Mouse (Mus musculus) urinary bladder, postnatal 36 days (tissue): ENCODE results near the gene Cirbp.

Source experiments
- DNase-seq, 2 experiments: peaks; one replicate each; pipeline ENCODE4 v3.0.0; 2022; ENCODE audit warnings: low spot score in 2 of 2, mixed read lengths in 1 of 2

Gene Cirbp

DNA sequence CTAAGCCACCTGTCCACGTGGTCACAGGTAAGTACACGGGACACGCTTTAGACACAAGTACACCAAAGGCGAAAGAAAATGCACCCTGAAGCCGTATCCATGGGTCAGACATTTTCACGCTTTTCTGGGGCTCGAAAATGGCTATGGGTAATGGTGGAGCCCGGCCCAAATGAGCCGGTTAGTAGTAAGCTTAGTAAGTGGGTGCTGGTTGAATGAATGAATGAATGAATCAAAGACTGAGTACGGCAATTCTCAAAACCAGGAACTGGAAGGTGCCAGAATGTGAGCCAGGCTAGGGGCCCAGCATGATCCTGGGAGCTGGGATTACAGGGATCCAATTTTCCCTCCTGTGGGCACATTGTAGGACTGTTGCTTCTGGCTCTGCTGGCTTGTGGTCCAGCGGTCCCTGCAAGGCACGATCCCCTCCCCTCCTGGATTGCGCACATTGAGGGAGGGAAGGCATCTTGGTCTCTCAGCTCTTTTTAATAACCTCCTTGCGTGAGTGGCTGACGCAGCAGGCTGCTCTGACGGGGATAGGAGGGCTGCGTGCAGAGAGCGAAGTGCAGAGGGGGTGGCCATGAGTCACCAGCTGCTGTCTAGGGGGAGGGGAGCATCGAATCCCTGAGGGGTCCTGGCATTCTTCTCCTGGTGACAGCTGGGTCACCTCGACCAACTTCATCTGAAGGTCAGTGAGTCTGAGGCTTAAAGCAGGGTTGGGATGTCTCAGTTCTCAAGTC lies at the start of gene Cirbp:
Gene Cirbp, plus strand, starts transcription at position 594 of the 737 bp plus-strand sequence.
- no peak for DNase-seq

DNA sequence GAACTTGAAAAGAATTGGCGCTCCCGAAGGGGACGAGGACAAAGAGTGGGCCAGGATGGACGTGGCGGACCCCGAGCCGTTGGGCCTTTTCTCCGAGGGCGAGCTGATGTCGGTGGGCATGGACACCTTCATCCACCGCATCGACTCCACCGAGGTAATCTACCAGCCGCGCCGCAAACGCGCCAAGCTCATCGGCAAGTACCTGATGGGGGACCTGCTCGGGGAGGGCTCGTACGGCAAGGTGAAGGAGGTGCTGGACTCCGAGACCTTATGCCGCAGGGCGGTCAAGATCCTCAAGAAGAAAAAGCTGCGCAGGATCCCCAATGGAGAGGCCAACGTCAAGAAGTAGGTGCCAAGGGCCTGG lies 49.2 kb upstream of the Cirbp start:
- DNase-seq, result no peak

DNA sequence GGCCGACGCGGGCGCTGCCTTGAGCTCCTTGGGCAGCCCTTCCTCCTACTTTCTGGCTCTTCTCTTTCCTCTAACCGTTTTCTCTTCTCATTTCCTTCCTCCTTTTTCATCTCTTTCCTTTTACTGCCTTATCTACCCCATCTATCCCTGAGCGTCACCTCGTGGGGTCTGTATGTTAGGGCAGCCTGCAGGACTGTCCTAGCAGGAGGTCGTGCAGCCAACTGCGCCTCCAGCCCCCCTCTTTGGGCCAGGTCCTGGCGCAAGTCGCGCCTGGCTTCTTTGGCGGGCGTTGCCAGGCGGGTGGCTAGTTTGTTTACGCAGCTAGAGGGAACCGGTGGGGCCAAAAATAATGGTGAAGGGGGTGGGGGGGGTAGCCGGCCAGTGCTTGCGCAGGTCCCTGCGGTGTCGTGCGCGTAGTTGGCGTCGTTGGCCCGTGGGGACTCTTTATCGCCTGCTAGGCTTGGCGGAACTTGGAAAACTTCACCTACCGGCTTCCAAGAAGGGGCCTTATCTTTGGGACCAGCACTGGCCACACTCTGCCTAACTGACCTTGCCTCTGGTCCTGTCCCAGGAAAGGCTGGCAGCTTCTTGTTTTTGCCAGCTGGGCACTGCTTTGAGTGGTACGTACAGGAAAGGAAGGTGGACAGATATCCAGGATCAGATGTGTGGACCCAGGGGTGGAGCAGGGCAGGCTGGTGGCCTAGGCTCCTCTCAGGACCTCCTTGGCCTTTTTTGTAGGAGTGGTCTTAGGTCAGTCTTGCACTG lies 48.7 kb upstream of the Cirbp start:
- peak in 1 of 2 experiments; percentile 62 for DNase-seq

DNA sequence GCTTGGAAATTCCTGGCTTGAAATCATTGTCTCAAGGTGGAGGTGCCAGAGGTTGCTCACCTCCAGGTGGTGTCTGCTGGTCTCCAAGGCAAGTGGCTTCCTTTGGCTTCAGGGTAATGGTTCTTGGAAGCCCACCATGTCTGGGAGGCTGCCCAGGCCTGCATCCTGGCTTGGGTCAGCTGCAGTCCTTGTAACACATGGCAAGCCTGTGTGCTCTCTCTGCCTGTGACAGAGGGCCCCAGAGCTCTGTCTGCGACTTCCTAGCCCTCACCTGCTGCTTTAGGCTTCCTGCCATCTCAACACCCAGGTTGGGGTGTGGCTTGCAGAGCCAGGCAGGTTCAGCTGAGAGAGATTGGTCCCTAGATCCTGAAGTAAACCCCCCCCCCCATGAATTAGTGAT lies 48.0 kb upstream of the Cirbp start:
- DNase-seq, result no peak

DNA sequence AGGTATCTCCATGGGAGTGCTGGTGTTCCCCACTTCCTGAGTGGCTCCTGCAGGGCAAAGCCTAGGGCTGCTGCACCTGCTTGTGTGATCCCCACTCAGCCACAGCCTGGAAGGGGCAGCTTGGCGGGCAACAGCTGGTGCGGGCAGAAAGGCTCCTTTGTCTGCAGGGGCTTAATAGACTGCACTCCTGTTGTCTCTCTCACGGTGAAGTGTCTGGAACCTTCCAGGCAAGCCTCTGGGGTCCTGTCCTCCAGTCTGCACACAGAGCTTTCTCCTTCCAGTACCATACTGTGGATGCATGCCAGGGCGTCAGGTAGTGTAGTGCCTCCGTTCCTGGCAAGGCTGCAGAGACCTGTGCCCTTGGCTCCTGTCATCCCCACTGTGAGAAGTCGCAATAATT lies 47.2 kb upstream of the Cirbp start:
- no peak for DNase-seq

DNA sequence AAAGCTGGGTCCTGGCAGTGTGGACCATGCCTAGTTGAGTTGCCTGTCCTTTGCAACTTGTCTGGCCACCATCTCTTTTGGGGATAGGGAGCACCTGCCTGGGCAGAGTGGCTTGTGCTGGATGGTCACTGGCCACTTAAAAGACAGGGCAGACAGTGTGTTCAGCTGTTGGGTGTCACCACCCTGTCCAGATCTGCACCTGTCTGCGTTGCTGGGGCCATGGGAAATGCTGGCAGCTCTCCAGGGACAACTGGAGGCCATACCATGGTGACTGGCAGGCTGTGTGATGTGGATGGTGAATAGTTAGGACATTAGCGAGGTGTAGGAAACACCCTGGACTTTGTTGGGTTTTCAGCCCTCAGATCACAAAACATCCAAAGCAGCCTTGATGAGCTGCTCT lies 45.6 kb upstream of the Cirbp start:
- DNase-seq, result no peak

DNA sequence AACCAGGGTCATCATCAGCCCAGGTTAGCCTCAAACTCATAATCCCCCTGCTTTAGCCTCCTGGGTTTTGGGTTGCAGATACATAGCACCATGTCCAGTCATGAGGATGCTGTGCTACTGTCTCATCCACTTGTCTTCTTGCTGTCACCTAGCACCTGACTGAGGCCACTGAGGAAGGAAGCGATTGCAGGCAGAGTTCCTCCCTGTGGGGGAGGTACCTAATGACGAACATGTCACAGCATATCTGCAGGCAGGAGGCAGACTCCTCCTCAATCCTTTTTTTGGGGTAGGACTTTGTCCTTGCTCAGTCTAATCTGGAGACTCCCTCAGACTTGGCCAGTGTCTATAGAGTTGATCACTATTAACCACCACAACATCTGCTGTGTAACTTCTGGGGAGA lies 44.1 kb upstream of the Cirbp start:
- DNase-seq, result no peak

DNA sequence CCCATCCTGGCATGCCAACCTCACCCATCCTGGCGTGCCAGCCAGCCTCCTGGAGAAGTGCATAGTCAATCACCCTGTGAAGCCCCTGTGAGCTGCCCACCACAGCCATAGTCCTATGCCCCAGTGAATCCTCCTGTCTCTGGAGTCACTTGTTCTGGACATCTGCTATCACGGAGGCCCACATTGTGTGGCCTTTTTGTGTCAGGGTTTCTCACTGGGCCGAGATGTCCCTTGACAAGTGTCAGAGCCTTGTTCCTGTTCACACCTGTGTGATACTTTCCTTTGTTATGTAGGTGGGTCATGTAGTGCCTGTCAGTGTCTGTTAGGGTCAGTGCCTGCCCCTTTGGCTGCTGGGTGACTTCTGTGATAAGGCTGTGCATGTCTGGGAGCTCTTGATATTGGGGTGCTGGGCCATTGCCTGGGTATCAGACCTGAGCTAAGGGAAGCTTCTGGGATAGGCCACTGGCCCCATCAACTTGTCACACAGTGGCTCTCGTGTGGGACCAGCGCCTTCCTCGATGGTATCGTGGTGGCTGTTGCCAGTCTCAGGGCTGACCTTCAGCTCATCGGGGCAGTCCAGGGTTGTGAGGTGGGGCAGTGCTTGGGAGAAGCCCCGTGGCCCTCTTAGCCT lies 41.7 kb upstream of the Cirbp start:
- DNase-seq, result no peak

DNA sequence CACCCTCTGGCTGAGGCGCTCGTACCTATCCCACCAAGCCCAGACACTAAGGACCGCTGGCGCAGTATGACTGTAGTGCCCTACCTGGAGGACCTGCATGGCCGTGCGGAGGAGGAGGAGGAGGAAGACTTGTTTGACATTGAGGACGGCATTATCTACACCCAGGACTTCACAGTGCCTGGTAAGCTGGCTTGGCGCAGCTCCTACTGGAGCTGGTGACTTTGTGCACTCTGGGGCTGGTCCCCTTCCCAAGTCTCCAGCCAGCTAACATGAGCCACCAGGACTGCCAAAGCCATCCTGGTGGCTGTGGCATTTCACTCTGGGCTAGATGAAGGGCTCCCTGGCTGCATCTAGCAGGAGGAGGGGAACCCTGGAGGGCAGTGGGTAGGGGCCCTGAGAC lies 37.9 kb upstream of the Cirbp start:
- no peak for DNase-seq

DNA sequence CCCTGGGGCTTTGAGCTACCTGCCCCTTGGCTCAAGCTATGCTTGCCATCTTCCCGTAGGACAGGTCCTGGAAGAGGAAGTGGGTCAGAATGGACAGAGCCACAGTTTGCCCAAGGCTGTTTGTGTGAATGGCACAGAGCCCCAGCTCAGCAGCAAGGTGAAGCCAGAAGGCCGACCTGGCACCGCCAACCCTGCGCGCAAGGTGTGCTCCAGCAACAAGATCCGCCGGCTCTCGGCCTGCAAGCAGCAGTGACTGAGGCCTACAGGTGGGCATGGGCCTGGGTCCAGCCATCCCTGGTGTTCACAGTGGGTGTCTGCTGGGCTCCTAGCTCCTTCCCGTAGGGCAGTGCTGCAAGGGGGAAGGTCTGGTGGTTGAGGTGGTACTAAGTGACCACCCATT lies 35.9 kb upstream of the Cirbp start:
- no peak for DNase-seq

DNA sequence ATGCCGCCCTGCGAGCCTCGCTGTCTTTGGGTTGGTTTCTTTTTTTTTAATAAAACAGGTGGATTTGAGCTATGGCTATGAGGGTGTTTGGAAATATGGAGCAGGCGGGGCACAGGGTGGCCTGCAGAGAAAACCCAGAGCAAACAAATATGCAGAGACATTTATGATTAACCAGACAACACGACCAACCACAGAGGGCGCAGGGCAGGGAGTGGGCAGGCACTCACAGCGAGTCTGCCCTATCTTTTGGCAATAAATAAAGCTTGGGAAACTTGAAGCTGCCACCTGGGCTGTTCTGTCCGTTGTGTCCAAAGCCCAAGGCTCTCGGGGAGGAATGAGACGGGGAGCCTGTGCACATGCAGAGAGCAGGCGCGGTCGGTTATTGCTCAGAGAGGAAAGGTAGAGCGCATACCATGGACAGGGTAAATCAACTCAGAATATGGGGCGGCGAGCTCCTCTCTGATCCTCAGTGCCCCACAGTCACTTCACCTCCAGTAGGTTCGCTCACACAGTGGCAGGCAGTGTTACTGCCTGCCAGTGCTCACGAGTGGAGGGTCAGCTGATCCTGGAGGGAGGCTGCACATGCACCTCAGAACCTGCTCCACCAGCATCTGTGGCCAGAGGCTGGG lies 35.3 kb upstream of the Cirbp start:
- peak in 1 of 2 experiments; percentile 44 for DNase-seq

DNA sequence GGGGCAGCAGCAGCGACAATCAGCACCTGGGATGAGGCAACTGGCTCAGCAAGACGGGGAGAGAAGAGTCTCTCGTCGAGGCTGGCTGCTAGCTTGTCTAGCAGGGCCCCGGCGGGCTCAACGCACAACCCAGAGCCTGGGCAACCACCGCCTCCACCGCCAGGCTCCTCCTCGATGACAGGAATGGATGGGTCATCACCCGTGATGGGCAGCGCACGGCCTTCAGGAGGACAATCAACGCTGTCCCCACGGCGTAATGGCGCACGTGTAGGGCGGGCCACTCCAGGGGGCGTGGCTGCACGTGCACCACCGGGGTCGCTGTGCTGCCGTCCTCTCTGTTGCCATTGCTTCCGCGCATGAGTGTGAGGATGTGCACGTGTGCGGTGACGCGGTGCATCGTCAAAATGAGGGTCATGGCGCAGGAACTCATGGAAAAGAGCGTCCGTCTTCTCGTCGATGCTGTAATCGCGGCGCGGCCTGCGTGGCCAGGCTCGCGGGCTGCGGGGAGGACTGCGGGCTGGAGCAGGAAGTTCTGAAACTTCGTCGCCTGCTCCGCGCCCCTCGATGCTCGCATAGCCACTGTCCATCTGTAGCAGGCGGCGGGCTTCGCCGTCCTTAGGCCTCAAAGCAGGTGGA lies 34.4 kb upstream of the Cirbp start:
- DNase-seq, result no peak

DNA sequence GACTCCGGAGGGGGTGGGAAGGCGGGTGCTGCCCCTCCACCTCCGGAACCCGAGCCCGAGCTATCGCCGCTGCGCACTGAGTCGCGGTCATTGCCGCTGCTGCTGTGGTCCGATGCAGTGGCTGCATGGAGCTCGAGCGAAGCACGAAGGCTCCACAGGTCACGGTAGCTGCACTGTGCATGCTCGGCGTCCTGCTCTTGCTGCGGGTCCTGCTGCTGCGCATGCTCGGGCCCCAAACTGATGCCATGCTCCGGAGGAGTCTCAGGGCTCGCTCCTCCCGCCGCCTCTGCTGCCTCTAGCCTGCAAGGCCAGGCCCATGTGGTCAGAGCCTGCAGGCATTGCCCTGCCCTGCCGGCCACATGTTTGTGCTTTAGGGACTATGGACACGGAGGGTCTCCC lies 33.8 kb upstream of the Cirbp start:
- no peak for DNase-seq

DNA sequence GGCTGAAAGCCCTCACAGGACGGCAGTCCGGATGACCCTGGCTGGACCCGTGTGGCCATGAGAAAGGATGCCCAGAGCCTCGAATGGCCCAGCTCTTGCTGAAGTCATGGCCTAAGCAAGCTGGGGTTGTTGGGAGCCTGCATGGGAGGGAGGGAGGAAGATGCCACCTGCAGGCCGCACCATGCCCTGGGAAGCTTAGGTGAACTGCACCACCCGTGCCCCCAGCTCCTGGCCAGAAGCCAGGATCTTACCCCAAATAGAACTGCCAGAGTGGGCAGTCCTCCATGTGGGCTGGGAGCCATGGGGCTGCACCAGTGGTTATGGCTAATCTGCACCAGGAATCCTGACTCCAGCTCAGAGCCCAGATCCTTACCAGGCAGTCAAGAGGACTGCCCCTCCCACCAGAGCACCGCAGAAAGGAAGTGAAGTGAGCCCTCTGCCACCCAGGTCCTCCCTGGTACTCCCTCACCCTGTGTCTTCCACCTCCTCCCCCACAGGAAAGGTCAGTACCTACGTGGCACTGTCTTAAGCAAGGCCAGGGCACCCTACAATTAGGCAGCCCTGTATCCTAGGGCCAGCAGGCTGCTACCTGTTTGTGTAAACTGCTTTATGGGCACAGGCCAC lies 32.4 kb upstream of the Cirbp start:
- no peak for DNase-seq

DNA sequence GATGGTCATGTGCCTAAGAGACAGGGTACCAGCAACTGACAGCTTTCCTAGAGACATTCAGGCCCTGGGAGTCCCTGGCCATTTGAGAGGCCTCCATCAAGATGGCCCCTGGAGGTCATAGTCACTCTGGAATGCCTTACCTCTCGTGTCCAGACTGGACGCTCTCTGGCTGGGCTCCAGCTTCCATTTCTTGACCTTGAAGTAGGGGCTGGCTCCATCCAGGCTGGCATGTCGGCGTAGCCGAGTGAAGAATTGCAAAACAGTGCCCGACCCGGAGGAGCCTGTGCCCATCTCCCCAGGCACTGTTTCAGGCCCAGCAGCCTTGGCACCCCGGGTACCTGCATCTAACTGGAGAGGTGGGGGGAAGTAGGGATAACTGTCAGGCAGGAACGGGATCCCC lies 31.4 kb upstream of the Cirbp start:
- DNase-seq, result no peak

DNA sequence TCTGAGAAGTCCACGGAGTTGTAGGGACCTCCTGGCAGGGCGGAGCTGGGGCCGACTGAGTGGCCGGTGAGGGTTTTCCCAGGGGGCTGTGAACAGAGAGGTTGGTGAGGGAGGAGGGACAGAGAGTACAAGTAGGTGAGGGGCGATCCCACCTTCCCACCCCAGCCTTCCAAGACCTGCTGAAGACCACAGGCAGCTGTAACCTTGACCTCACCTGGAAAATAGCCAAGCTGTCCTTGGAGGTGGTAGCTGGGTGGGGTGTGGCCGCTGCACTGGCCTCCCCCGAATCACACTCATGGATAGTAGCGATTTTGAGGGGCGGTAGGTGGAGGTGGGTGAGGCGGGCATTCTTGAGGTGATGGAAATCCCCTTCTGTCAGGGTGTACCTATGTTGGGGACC lies 30.6 kb upstream of the Cirbp start:
- DNase-seq, result no peak

DNA sequence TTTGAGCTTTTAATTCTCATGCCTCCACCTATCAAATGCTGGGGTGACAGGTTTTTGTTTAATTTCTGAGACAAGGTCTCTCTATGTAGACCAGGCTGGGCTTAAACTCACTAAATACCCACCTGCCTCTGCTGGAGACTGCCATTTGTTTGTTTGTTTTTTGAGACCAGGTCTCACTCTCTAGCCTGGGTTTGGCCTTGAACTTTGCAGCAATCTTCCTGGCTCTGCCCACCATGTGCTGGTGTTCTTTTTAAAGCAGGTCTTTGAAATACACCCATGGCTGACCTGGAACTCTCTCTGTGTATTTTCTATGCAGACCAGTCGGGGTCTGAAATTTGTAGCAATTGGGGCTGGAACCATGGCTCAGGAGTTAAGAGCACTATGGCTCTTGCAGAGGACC lies 30.1 kb upstream of the Cirbp start:
- DNase-seq, result no peak

DNA sequence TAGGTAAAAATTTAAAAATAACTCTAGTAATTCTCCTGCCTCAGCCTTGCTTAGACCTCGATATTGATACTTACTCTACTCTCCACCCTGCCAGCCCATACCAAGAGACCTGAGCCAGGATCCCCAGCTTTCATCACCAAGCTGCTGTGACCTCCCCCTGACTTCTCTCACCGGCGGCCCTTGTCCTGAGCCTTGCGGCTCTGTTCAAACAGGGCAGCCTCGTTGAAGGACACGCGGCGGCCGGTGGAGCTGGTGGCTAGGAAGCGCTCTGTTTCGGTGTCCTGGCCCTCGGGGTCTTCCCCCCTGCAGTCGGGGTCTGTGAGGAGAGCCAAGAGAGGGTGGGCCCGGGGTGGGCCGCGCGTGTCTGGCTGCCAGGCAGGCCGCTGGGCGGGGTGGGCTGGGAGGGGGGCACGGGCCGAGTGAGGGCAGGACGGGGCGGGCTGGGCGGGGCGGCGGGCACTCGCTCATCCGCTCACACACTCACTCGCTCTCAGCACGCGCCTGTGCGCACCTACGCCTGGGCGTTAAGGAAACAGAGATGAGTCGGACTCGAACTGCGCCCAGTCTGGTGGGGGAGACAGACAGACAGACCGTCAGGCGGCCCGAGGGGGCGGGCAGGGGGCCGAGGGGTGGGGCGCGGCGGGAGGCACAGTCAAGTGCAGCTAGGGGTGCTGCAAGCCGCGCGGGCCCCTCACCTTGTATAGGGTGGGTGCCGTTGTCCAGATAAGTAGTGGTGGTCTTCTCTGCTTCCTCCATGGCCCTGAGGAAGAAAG lies 29.4 kb upstream of the Cirbp start:
- no peak for DNase-seq

DNA sequence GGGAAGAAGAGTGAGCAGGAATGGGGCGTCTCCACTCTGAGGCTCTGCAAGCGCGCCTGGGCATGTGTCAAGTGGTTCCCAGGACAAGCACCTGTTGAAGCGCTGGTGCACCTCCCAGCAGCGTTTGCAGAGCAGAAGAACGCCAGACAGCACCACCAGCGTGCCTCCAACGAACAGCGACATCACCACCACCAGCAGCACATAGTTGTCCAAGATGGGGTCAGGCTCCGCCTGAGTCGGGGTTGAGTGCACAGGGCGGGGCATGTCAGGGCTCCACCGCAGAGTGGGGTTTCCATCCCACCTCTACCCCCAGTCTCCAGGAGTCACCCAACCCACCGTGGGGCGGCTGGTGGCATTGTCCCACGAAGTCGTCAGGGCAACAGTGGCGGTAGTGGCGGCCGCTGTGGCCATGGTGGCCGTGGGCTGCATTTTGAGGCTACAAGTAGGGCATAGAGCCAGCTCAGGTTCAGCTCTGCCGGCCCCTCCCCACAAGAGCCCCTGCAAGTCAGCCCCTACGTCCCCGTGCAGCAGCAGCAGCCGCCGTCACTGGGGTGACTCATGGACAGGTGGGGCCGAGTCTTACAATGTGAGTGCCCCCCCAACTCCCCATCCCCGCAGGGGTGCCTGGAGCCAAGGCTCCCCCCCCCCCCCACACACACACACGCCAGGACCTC lies 28.7 kb upstream of the Cirbp start:
- no peak for DNase-seq
